Mouse (Mus musculus) lung, adult 2 months (tissue): ENCODE measurements at regions not wholly inside any gene's neighbourhood (a gene's known extent, or its start where the extent isn't known, plus 50 kb on each side); places are given as distances from the start of the nearest gene placed in this dataset.

Experiments
- CTCF ChIP-seq: fragments of 200-500 bp; IDR thresholded peaks from 2 replicates; pipeline ENCODE4 v1.5.1; 2011; ENCODE audit warnings: mild to moderate bottlenecking, low read length, control low read depth; ENCODE audit not compliant: insufficient read depth
- POLR2A ChIP-seq: fragments of 200-500 bp; IDR thresholded peaks from 2 replicates; pipeline ENCODE4 v1.6.1; 2011; ENCODE audit warnings: low read depth, mild to moderate bottlenecking, control low read depth, low read length, borderline replicate concordance; ENCODE audit errors: extremely low read depth

GRCm38 (mm10) chr8:8931746-8932145 lies 241.4 kb upstream of the Arglu1 start:
- TF ChIP-seq CTCF, result no peak
- no peak for TF ChIP-seq POLR2A
